Mouse (Mus musculus) heart, embryonic 15.5 days (tissue): ENCODE measurements around the gene Fbxo36. TPM values are rescaled to one million over a fixed set of nuclear protein-coding genes. Genes with fewer than 3 reads are reported as not detected.

ENCODE experiments used
- polyA plus RNA-seq: library from polyadenylated mRNA; unstranded; fragments of >200 nt; fragmentation: Nextera tagmentation; extraction: Ambion mirVana; gene quantifications from 2 replicates; pipeline ENCODE4 v1.2.1, GENCODE M21; 2015

Gene Fbxo36
- polyA plus RNA-seq, 1 experiment from 2014 or later = 6.8 TPM

Other genes with a start within 250 kb of the Fbxo36 start
- 0.67 and 1.3 TPM in 2 replicates for gene Dner, start 143.6 kb upstream of the Fbxo36 start, polyA plus RNA-seq
- 43.4 and 51.0 TPM in 2 replicates for gene Trip12, start 675 bp downstream of the Fbxo36 start, polyA plus RNA-seq
- 0.05 and 0.14 TPM in 2 replicates for gene Slc16a14, start 95.3 kb downstream of the Fbxo36 start, polyA plus RNA-seq